Mouse (Mus musculus): ENCODE data around the gene Pcp4l1. TPM values are rescaled to one million over a fixed set of nuclear protein-coding genes. Genes with fewer than 3 reads are reported as not detected.

The Pcp4l1 gene
- polyA plus RNA-seq, 1 experiment: 5.1 TPM

GRCm38 (mm10) chr1:171130971-171131370 lies 65.1 kb downstream of the Pcp4l1 start:
- 100% methylated on average over 1 of the region's 1 CpGs for WGBS
- TF ChIP-seq CTCF (IDR thresholded peaks at IDR 0.05; ENCODE audit: control insufficient read depth, insufficient read depth, low read length) (no peak), POLR2A (IDR thresholded peaks at IDR 0.05; ENCODE audit: borderline replicate concordance, control insufficient read depth, low read depth, low read length) (no peak)
- no peak overlapping the region for H3K27ac ChIP-seq (ENCODE audit: control insufficient read depth, insufficient read depth, low read depth, low read length, poor library complexity)
- no peaks in the 10 kb centered on the region for H3K4me1 ChIP-seq (ENCODE audit: control insufficient read depth, insufficient read depth, low read length)
- H3K4me3 ChIP-seq (replicated peaks; ENCODE audit: control insufficient read depth, low read depth, low read length): no peak overlapping the region

- 87% methylated on average over 7 of the region's 7 CpGs for WGBS
- no peak overlapping the region for H3K4me3 ChIP-seq (replicated peaks; ENCODE audit: control insufficient read depth, low read depth, low read length)
- no peak overlapping the region for H3K27ac ChIP-seq (ENCODE audit: control insufficient read depth, insufficient read depth, low read depth, low read length, poor library complexity)
- TF ChIP-seq POLR2A (IDR thresholded peaks at IDR 0.05; ENCODE audit: borderline replicate concordance, control insufficient read depth, low read depth, low read length) (no peak), CTCF (IDR thresholded peaks at IDR 0.05; ENCODE audit: control insufficient read depth, insufficient read depth, low read length) (no peak)
- no peaks in the 10 kb centered on the region for H3K4me1 ChIP-seq (ENCODE audit: control insufficient read depth, insufficient read depth, low read length)
These were observed 66.8 kb downstream of the Pcp4l1 start for GRCm38 (mm10) chr1:171129251-171129650.

GRCm38 (mm10) chr1:171124398-171124797 lies 71.7 kb downstream of the Pcp4l1 start:
- no peak overlapping the region for H3K27ac ChIP-seq (ENCODE audit: control insufficient read depth, insufficient read depth, low read depth, low read length, poor library complexity)
- no peak overlapping the region for H3K4me3 ChIP-seq (replicated peaks; ENCODE audit: control insufficient read depth, low read depth, low read length)
- TF ChIP-seq CTCF (IDR thresholded peaks at IDR 0.05; ENCODE audit: control insufficient read depth, insufficient read depth, low read length): no peak
- TF ChIP-seq POLR2A (IDR thresholded peaks at IDR 0.05; ENCODE audit: borderline replicate concordance, control insufficient read depth, low read depth, low read length): no peak
- WGBS: 63% methylated on average over 5 of the region's 5 CpGs
- no peaks in the 10 kb centered on the region; the same call in 1 of the 2 replicates for H3K4me1 ChIP-seq (ENCODE audit: control insufficient read depth, insufficient read depth, low read length)

Other genes with a start within 250 kb of the Pcp4l1 start
- 23.0 and 75.4 TPM in 2 replicates for gene Fcgr2b, start 219.7 kb downstream of the Pcp4l1 start, polyA plus RNA-seq (2011; ENCODE audit: insufficient read depth, insufficient read length, low replicate concordance, missing spikeins)
- gene Fcgr4, start 177.3 kb downstream of the Pcp4l1 start, polyA plus RNA-seq (2011; ENCODE audit: insufficient read depth, insufficient read length, low replicate concordance, missing spikeins): 10.4 and 24.3 TPM in 2 replicates
- 18.2 and 56.7 TPM in 2 replicates for gene Fcgr3, start 131.3 kb downstream of the Pcp4l1 start, polyA plus RNA-seq (2011; ENCODE audit: insufficient read depth, insufficient read length, low replicate concordance, missing spikeins)
- not detected in 2 replicates for gene Cfap126, start 82.3 kb downstream of the Pcp4l1 start, polyA plus RNA-seq (2011; ENCODE audit: insufficient read depth, insufficient read length, low replicate concordance, missing spikeins)
- 63.6 and 72.1 TPM in 2 replicates for gene Sdhc, start 45.7 kb downstream of the Pcp4l1 start, polyA plus RNA-seq (2011; ENCODE audit: insufficient read depth, insufficient read length, low replicate concordance, missing spikeins)
- not detected in 2 replicates for gene Mpz, start 45.6 kb downstream of the Pcp4l1 start, polyA plus RNA-seq (2011; ENCODE audit: insufficient read depth, insufficient read length, low replicate concordance, missing spikeins)
- 0.80 and 1.0 TPM in 2 replicates for gene Nr1i3, start 17.7 kb upstream of the Pcp4l1 start, polyA plus RNA-seq (2011; ENCODE audit: insufficient read depth, insufficient read length, low replicate concordance, missing spikeins)
- gene Tomm40l, start 26.2 kb upstream of the Pcp4l1 start, polyA plus RNA-seq (2011; ENCODE audit: insufficient read depth, insufficient read length, low replicate concordance, missing spikeins): 10.8 and 20.1 TPM in 2 replicates
- 66.3 and 203 TPM in 2 replicates for gene Apoa2, start 28.8 kb upstream of the Pcp4l1 start, polyA plus RNA-seq (2011; ENCODE audit: insufficient read depth, insufficient read length, low replicate concordance, missing spikeins)
- gene Fcer1g, start 38.1 kb upstream of the Pcp4l1 start, polyA plus RNA-seq (2011; ENCODE audit: insufficient read depth, insufficient read length, low replicate concordance, missing spikeins): 102 and 317 TPM in 2 replicates
- gene Adamts4, start 54.2 kb upstream of the Pcp4l1 start, polyA plus RNA-seq (2011; ENCODE audit: insufficient read depth, insufficient read length, low replicate concordance, missing spikeins): 0.25 TPM in 1 of 2 replicates, not detected in the other
- 109 and 134 TPM in 2 replicates for gene Ndufs2, start 55.1 kb upstream of the Pcp4l1 start, polyA plus RNA-seq (2011; ENCODE audit: insufficient read depth, insufficient read length, low replicate concordance, missing spikeins)
- 29.8 and 67.5 TPM in 2 replicates for gene B4galt3, start 74.1 kb upstream of the Pcp4l1 start, polyA plus RNA-seq (2011; ENCODE audit: insufficient read depth, insufficient read length, low replicate concordance, missing spikeins)
- 197 and 282 TPM in 2 replicates for gene Ppox, start 84.9 kb upstream of the Pcp4l1 start, polyA plus RNA-seq (2011; ENCODE audit: insufficient read depth, insufficient read length, low replicate concordance, missing spikeins)
- 39.1 and 60.0 TPM in 2 replicates for gene Usp21, start 91.7 kb upstream of the Pcp4l1 start, polyA plus RNA-seq (2011; ENCODE audit: insufficient read depth, insufficient read length, low replicate concordance, missing spikeins)
- gene Ufc1, start 98.8 kb upstream of the Pcp4l1 start, polyA plus RNA-seq (2011; ENCODE audit: insufficient read depth, insufficient read length, low replicate concordance, missing spikeins): 34.0 and 84.2 TPM in 2 replicates
- 31.6 and 49.7 TPM in 2 replicates for gene Dedd, start 132.9 kb upstream of the Pcp4l1 start, polyA plus RNA-seq (2011; ENCODE audit: insufficient read depth, insufficient read length, low replicate concordance, missing spikeins)
- 16.0 and 18.8 TPM in 2 replicates for gene Nit1, start 149.4 kb upstream of the Pcp4l1 start, polyA plus RNA-seq (2011; ENCODE audit: insufficient read depth, insufficient read length, low replicate concordance, missing spikeins)
- 73.2 and 94.4 TPM in 2 replicates for gene Pfdn2, start 149.4 kb upstream of the Pcp4l1 start, polyA plus RNA-seq (2011; ENCODE audit: insufficient read depth, insufficient read length, low replicate concordance, missing spikeins)
- 1.3 TPM in 1 of 2 replicates, not detected in the other for gene Klhdc9, start 164.5 kb upstream of the Pcp4l1 start, polyA plus RNA-seq (2011; ENCODE audit: insufficient read depth, insufficient read length, low replicate concordance, missing spikeins)
- gene Nectin4, start 173.8 kb upstream of the Pcp4l1 start, polyA plus RNA-seq (2011; ENCODE audit: insufficient read depth, insufficient read length, low replicate concordance, missing spikeins): 0.27 and 1.1 TPM in 2 replicates
- 36.8 and 72.9 TPM in 2 replicates for gene Arhgap30, start 192.7 kb upstream of the Pcp4l1 start, polyA plus RNA-seq (2011; ENCODE audit: insufficient read depth, insufficient read length, low replicate concordance, missing spikeins)
- gene Usf1, start 215.0 kb upstream of the Pcp4l1 start, polyA plus RNA-seq (2011; ENCODE audit: insufficient read depth, insufficient read length, low replicate concordance, missing spikeins): 48.6 and 92.2 TPM in 2 replicates
- 8.7 and 19.3 TPM in 2 replicates for gene Tstd1, start 222.6 kb upstream of the Pcp4l1 start, polyA plus RNA-seq (2011; ENCODE audit: insufficient read depth, insufficient read length, low replicate concordance, missing spikeins)
- gene F11r, start 241.3 kb upstream of the Pcp4l1 start, polyA plus RNA-seq (2011; ENCODE audit: insufficient read depth, insufficient read length, low replicate concordance, missing spikeins): 13.2 and 21.5 TPM in 2 replicates